Mouse (Mus musculus): ENCODE measurements around the gene Fat2. TPM values are rescaled to one million over a fixed set of nuclear protein-coding genes. Genes with fewer than 3 reads are reported as not detected.

Fat2 gene
- polyA plus RNA-seq, 1 experiment = 0.02 TPM

- no peak for DNase-seq (ENCODE audit: low read depth in 1 of 2, low spot score in 2 of 2)
- TF ChIP-seq POLR2A (IDR thresholded peaks at IDR 0.05; ENCODE audit: low read depth, low read length) (no peak), CTCF (IDR thresholded peaks at IDR 0.05; ENCODE audit: extremely low read depth, insufficient read depth, insufficient read length, insufficient replicate concordance) (no peak)
- WGBS = 86% methylated on average over 7 of the region's 7 CpGs
- H3K4me1 ChIP-seq (ENCODE audit: control insufficient read depth, insufficient read depth, insufficient read length) = no peaks in the 10 kb centered on the region
- H3K27me3 ChIP-seq (ENCODE audit: control insufficient read depth, insufficient read depth, low read length) = no peaks in the 10 kb centered on the region
- no peak overlapping the region for H3K27ac ChIP-seq (ENCODE audit: insufficient read depth, low read length)
- peaks cover 38% of the 10 kb centered on the region for H3K36me3 ChIP-seq (ENCODE audit: control insufficient read depth, insufficient read depth, low read length)
- H3K4me3 ChIP-seq (ENCODE audit: extremely low read depth, insufficient read depth, insufficient read length) = no peak overlapping the region
Observed at GRCm38 (mm10) chr11:55221306-55221705, 115.1 kb downstream of the Fat2 start.

GRCm38 (mm10) chr11:55218473-55218872, 117.9 kb downstream of the Fat2 start:
- DNase-seq (ENCODE audit: low read depth in 1 of 2, low spot score in 2 of 2) = no peak
- Histone ChIP-seq H3K36me3 (ENCODE audit: control insufficient read depth, insufficient read depth, low read length) (peaks cover 26% of the 10 kb centered on the region), H3K27me3 (ENCODE audit: control insufficient read depth, insufficient read depth, low read length) (no peaks in the 10 kb centered on the region), H3K4me1 (ENCODE audit: control insufficient read depth, insufficient read depth, insufficient read length) (no peaks in the 10 kb centered on the region), H3K27ac (ENCODE audit: insufficient read depth, low read length) (no peak overlapping the region), H3K4me3 (ENCODE audit: extremely low read depth, insufficient read depth, insufficient read length) (no peak overlapping the region)
- no peak for TF ChIP-seq CTCF (IDR thresholded peaks at IDR 0.05; ENCODE audit: extremely low read depth, insufficient read depth, insufficient read length, insufficient replicate concordance)
- no peak for TF ChIP-seq POLR2A (IDR thresholded peaks at IDR 0.05; ENCODE audit: low read depth, low read length)
- 90% methylated on average over 3 of the region's 3 CpGs for WGBS

- Histone ChIP-seq H3K27ac (ENCODE audit: insufficient read depth, low read length) (no peak overlapping the region), H3K4me3 (ENCODE audit: extremely low read depth, insufficient read depth, insufficient read length) (no peak overlapping the region), H3K4me1 (ENCODE audit: control insufficient read depth, insufficient read depth, insufficient read length) (no peaks in the 10 kb centered on the region), H3K36me3 (ENCODE audit: control insufficient read depth, insufficient read depth, low read length) (peaks cover 26% of the 10 kb centered on the region), H3K27me3 (ENCODE audit: control insufficient read depth, insufficient read depth, low read length) (no peaks in the 10 kb centered on the region)
- WGBS = 91% methylated on average over 7 of the region's 7 CpGs
- no peak for TF ChIP-seq CTCF (IDR thresholded peaks at IDR 0.05; ENCODE audit: extremely low read depth, insufficient read depth, insufficient read length, insufficient replicate concordance)
- no peak for TF ChIP-seq POLR2A (IDR thresholded peaks at IDR 0.05; ENCODE audit: low read depth, low read length)
- DNase-seq (ENCODE audit: low read depth in 1 of 2, low spot score in 2 of 2) = no peak
Observed at GRCm38 (mm10) chr11:55217880-55218279, 118.5 kb downstream of the Fat2 start.

- Histone ChIP-seq H3K27me3 (ENCODE audit: control insufficient read depth, insufficient read depth, low read length) (no peaks in the 10 kb centered on the region), H3K4me3 (ENCODE audit: extremely low read depth, insufficient read depth, insufficient read length) (no peak overlapping the region), H3K4me1 (ENCODE audit: control insufficient read depth, insufficient read depth, insufficient read length) (no peaks in the 10 kb centered on the region), H3K27ac (ENCODE audit: insufficient read depth, low read length) (no peak overlapping the region), H3K36me3 (ENCODE audit: control insufficient read depth, insufficient read depth, low read length) (peaks cover 24% of the 10 kb centered on the region)
- 97% methylated on average over 4 of the region's 4 CpGs for WGBS
- DNase-seq (ENCODE audit: low read depth in 1 of 2, low spot score in 2 of 2) = no peak
- no peak for TF ChIP-seq POLR2A (IDR thresholded peaks at IDR 0.05; ENCODE audit: low read depth, low read length)
- no peak for TF ChIP-seq CTCF (IDR thresholded peaks at IDR 0.05; ENCODE audit: extremely low read depth, insufficient read depth, insufficient read length, insufficient replicate concordance)
Observed at GRCm38 (mm10) chr11:55217418-55217817, 118.9 kb downstream of the Fat2 start.

GRCm38 (mm10) chr11:55216830-55217229, 119.5 kb downstream of the Fat2 start:
- 83% methylated on average over 13 of the region's 13 CpGs for WGBS
- no peaks in the 10 kb centered on the region for H3K27me3 ChIP-seq (ENCODE audit: control insufficient read depth, insufficient read depth, low read length)
- H3K4me3 ChIP-seq (ENCODE audit: extremely low read depth, insufficient read depth, insufficient read length) = no peak overlapping the region
- peaks cover 23% of the 10 kb centered on the region for H3K36me3 ChIP-seq (ENCODE audit: control insufficient read depth, insufficient read depth, low read length)
- no peak overlapping the region for H3K27ac ChIP-seq (ENCODE audit: insufficient read depth, low read length)
- DNase-seq (ENCODE audit: low read depth in 1 of 2, low spot score in 2 of 2) = no peak
- TF ChIP-seq CTCF (IDR thresholded peaks at IDR 0.05; ENCODE audit: extremely low read depth, insufficient read depth, insufficient read length, insufficient replicate concordance) (no peak), POLR2A (IDR thresholded peaks at IDR 0.05; ENCODE audit: low read depth, low read length) (no peak)
- no peaks in the 10 kb centered on the region for H3K4me1 ChIP-seq (ENCODE audit: control insufficient read depth, insufficient read depth, insufficient read length)

- Histone ChIP-seq H3K27ac (ENCODE audit: insufficient read depth, low read length) (no peak overlapping the region), H3K27me3 (ENCODE audit: control insufficient read depth, insufficient read depth, low read length) (no peaks in the 10 kb centered on the region), H3K4me3 (ENCODE audit: extremely low read depth, insufficient read depth, insufficient read length) (no peak overlapping the region), H3K36me3 (ENCODE audit: control insufficient read depth, insufficient read depth, low read length) (peaks cover 20% of the 10 kb centered on the region), H3K4me1 (ENCODE audit: control insufficient read depth, insufficient read depth, insufficient read length) (no peaks in the 10 kb centered on the region)
- DNase-seq (ENCODE audit: low read depth in 1 of 2, low spot score in 2 of 2) = no peak
- 90% methylated on average over 3 of the region's 4 CpGs for WGBS
- TF ChIP-seq CTCF (IDR thresholded peaks at IDR 0.05; ENCODE audit: extremely low read depth, insufficient read depth, insufficient read length, insufficient replicate concordance) = no peak
- no peak for TF ChIP-seq POLR2A (IDR thresholded peaks at IDR 0.05; ENCODE audit: low read depth, low read length)
Observed at GRCm38 (mm10) chr11:55216061-55216460, 120.3 kb downstream of the Fat2 start.

GRCm38 (mm10) chr11:55214978-55215377, 121.4 kb downstream of the Fat2 start:
- no peak overlapping the region for H3K27ac ChIP-seq (ENCODE audit: insufficient read depth, low read length)
- no peak for DNase-seq (ENCODE audit: low read depth in 1 of 2, low spot score in 2 of 2)
- no peaks in the 10 kb centered on the region for H3K27me3 ChIP-seq (ENCODE audit: control insufficient read depth, insufficient read depth, low read length)
- peaks cover 16% of the 10 kb centered on the region for H3K36me3 ChIP-seq (ENCODE audit: control insufficient read depth, insufficient read depth, low read length)
- no peak overlapping the region for H3K4me3 ChIP-seq (ENCODE audit: extremely low read depth, insufficient read depth, insufficient read length)
- no peaks in the 10 kb centered on the region for H3K4me1 ChIP-seq (ENCODE audit: control insufficient read depth, insufficient read depth, insufficient read length)
- TF ChIP-seq POLR2A (IDR thresholded peaks at IDR 0.05; ENCODE audit: low read depth, low read length) = no peak
- TF ChIP-seq CTCF (IDR thresholded peaks at IDR 0.05; ENCODE audit: extremely low read depth, insufficient read depth, insufficient read length, insufficient replicate concordance) = no peak
- 70% methylated on average over 3 of the region's 3 CpGs for WGBS

Measured in spleen, adult 2 months (tissue).